ENCODE assay signal across 10 mouse cellular contexts in genomic region chr6:49055256-49055733, GRCm38 (mm10). TPM values are rescaled to one million over a fixed set of nuclear protein-coding genes. Genes with fewer than 3 reads are reported as not detected.
A peak's percentile ranks its signal among the peaks of the same experiment; 100 is the strongest.
DNase-seq lines count a peak whose midpoint lies in the region; ATAC-seq lines count a peak whose summit lies in the region.
"Had no signal": no experiment of that assay in that cellular context is flagged by ENCODE, and none has a peak within 500 bp of the region (broad histone marks: within the 10 kb centered on the region; RNA-seq: fewer than 3 reads in every experiment).

No protein-coding gene starts in this region.

- no peak for ATAC-seq in limb, embryonic 12.5 days (ENCODE audit: insufficient number of reproducible peaks, insufficient read depth, low FRiP score, low TSS enrichment, low read depth)
- ATAC-seq in forebrain, embryonic 14.5 days, result peak; percentile 66
- no peak for ATAC-seq in erythroblast, adult 5-6 weeks (replicated peaks; ENCODE audit: low FRiP score, poor library complexity, severe bottlenecking)

- 0 out of 2 replicates have a peak, but pooled peaks cover 3% of the 10 kb centered on the region for H3K27me3 ChIP-seq in limb, embryonic 12.5 days
- H3K27me3 ChIP-seq in limb, embryonic 10.5 days (ENCODE audit: low read depth, poor library complexity, severe bottlenecking), result no peaks in the 10 kb centered on the region
- H3K27me3 ChIP-seq in forebrain, embryonic 14.5 days (replicated peaks; ENCODE audit: control insufficient read depth, insufficient read depth, low read length), result no peaks in the 10 kb centered on the region
- H3K27me3 ChIP-seq in midbrain, embryonic 10.5 days (ENCODE audit: low read depth, poor library complexity, severe bottlenecking), result peaks cover 9% of the 10 kb centered on the region; the same call in 1 of the 2 replicates

- 18% methylated on average over 7 of the region's 7 CpGs for WGBS in limb, embryonic 12.5 days
- WGBS in limb, embryonic 10.5 days, result 15% methylated on average over 7 of the region's 7 CpGs
- 1% methylated on average over 7 of the region's 7 CpGs for WGBS in forebrain, embryonic 14.5 days
- 3% methylated on average over 7 of the region's 7 CpGs for WGBS in midbrain, embryonic 10.5 days

- DNase-seq in limb, embryonic 10.5 days (ENCODE audit: low spot score), result no peak
- peak; percentile 71 for DNase-seq in forebrain, embryonic 14.5 days (ENCODE audit: low spot score)
- DNase-seq in midbrain, embryonic 10.5 days (ENCODE audit: low spot score), result peak; percentile 73
- DNase-seq in telencephalon, adult 2 months (ENCODE audit: low read depth, low spot score), result peak; percentile 16
- DNase-seq in ovary, postnatal 36 days (ENCODE audit: low spot score), result no peak
- DNase-seq in gastrocnemius, adult 8-10 months (ENCODE audit: low spot score in 2 of 2), result no peak
- DNase-seq: kidney, postnatal 4 days; right cerebral cortex, postnatal 4 days had no signal

- H3K36me3 ChIP-seq in limb, embryonic 12.5 days, result no peaks in the 10 kb centered on the region
- no peaks in the 10 kb centered on the region for H3K36me3 ChIP-seq in limb, embryonic 10.5 days
- H3K36me3 ChIP-seq in forebrain, embryonic 14.5 days (ENCODE audit: control insufficient read depth, insufficient read depth, low read length), result no peaks in the 10 kb centered on the region
- H3K36me3 ChIP-seq in midbrain, embryonic 10.5 days, result no peaks in the 10 kb centered on the region

- no peak overlapping the region for H3K4me2 ChIP-seq in limb, embryonic 12.5 days
- H3K4me2 ChIP-seq in forebrain, embryonic 14.5 days (ENCODE audit: low read length), result no peak overlapping the region

- H3K4me1 ChIP-seq in limb, embryonic 12.5 days (replicated peaks), result peaks cover 8% of the 10 kb centered on the region; the same call in 1 of the 2 replicates
- peaks cover 6% of the 10 kb centered on the region; the same call in 1 of the 2 replicates for H3K4me1 ChIP-seq in limb, embryonic 10.5 days
- peaks cover 5% of the 10 kb centered on the region for H3K4me1 ChIP-seq in forebrain, embryonic 14.5 days (ENCODE audit: control insufficient read depth, insufficient read depth, low read length)
- peaks cover 59% of the 10 kb centered on the region for H3K4me1 ChIP-seq in midbrain, embryonic 10.5 days

- H3K4me3 ChIP-seq in limb, embryonic 12.5 days (replicated peaks), result no peak overlapping the region
- H3K4me3 ChIP-seq in limb, embryonic 10.5 days, result no peak overlapping the region
- no peak overlapping the region for H3K4me3 ChIP-seq in forebrain, embryonic 14.5 days (ENCODE audit: low read depth, low read length)
- H3K4me3 ChIP-seq in midbrain, embryonic 10.5 days, result peak overlapping the region; percentile 30

- 0 out of 2 replicates have a peak overlapping the region, but pooled peaks have one; percentile 0 for H3K27ac ChIP-seq in limb, embryonic 12.5 days
- no peak overlapping the region for H3K27ac ChIP-seq in limb, embryonic 10.5 days
- peak overlapping the region; percentile 45; the same call in 1 of the 2 replicates for H3K27ac ChIP-seq in forebrain, embryonic 14.5 days (ENCODE audit: low read depth, low read length)
- peak overlapping the region; percentile 80 for H3K27ac ChIP-seq in midbrain, embryonic 10.5 days (replicated peaks)

- H3K9me3 ChIP-seq in limb, embryonic 12.5 days, result peaks cover 4% of the 10 kb centered on the region; the same call in 1 of the 2 replicates
- no peaks in the 10 kb centered on the region for H3K9me3 ChIP-seq in limb, embryonic 10.5 days (replicated peaks)
- H3K9me3 ChIP-seq in forebrain, embryonic 14.5 days (replicated peaks; ENCODE audit: control insufficient read depth, low read length), result no peaks in the 10 kb centered on the region
- H3K9me3 ChIP-seq in midbrain, embryonic 10.5 days (replicated peaks), result peaks cover 4% of the 10 kb centered on the region; the same call in 1 of the 2 replicates

- no peak overlapping the region for H3K9ac ChIP-seq in limb, embryonic 12.5 days (replicated peaks)
- peak overlapping the region; percentile 29; the same call in 1 of the 2 replicates for H3K9ac ChIP-seq in forebrain, embryonic 14.5 days (ENCODE audit: low read length)

RNA-seq across cellular contexts. Expression of gene Malsu1, which starts 18.3 kb away (rescaled TPM):
- polyA plus RNA-seq in limb, embryonic 12.5 days (2016; fragmentation: Nextera tagmentation; extraction: Ambion mirVana), result 69.5 and 80.9 TPM in 2 replicates
- 69.1 and 69.8 TPM in 2 replicates for polyA plus RNA-seq in limb, embryonic 10.5 days (2016; fragmentation: Nextera tagmentation; extraction: Ambion mirVana)
- 54.7 and 65.0 TPM in 2 replicates for polyA plus RNA-seq in forebrain, embryonic 14.5 days (2014; fragmentation: Nextera tagmentation; extraction: Ambion mirVana)
- 65.0 and 71.1 TPM in 2 replicates for polyA plus RNA-seq in midbrain, embryonic 10.5 days (2016; fragmentation: Nextera tagmentation; extraction: Ambion mirVana)
- total RNA-seq in gastrocnemius, adult 8-10 months (2022), result 10 to 100 TPM; 42.6 to 60.3 (median 52.1) TPM
- total RNA-seq in erythroblast, adult 5-6 weeks (2015; ENCODE audit: low replicate concordance), result 4.8 and 14.2 TPM in 2 replicates
- total RNA-seq in erythroblast, adult 5-6 weeks (2017; ENCODE audit: low replicate concordance), result 0.77 and 2.2 TPM in 2 replicates

RNA-seq across cellular contexts. Expression of gene Gpnmb, which starts 18.9 kb away (rescaled TPM):
- polyA plus RNA-seq in limb, embryonic 12.5 days (2016; fragmentation: Nextera tagmentation; extraction: Ambion mirVana), result 0.54 and 0.59 TPM in 2 replicates
- polyA plus RNA-seq in limb, embryonic 10.5 days (2016; fragmentation: Nextera tagmentation; extraction: Ambion mirVana), result 0.23 and 0.33 TPM in 2 replicates
- 0.80 and 0.83 TPM in 2 replicates for polyA plus RNA-seq in forebrain, embryonic 14.5 days (2014; fragmentation: Nextera tagmentation; extraction: Ambion mirVana)
- 0.79 and 0.96 TPM in 2 replicates for polyA plus RNA-seq in midbrain, embryonic 10.5 days (2016; fragmentation: Nextera tagmentation; extraction: Ambion mirVana)
- total RNA-seq in gastrocnemius, adult 8-10 months (2022), result 1 to 10 TPM; 1.1 to 3.6 (median 1.7) TPM
- not detected in 2 replicates for total RNA-seq in erythroblast, adult 5-6 weeks (2015; ENCODE audit: low replicate concordance)
- 0.70 TPM in 1 of 2 replicates, not detected in the other for total RNA-seq in erythroblast, adult 5-6 weeks (2017; ENCODE audit: low replicate concordance)

Comparison
In these comparisons a context has a peak if more than half of its experiments do, and no peak if none do; other contexts are left out.
1. DNase-seq: peak in forebrain, embryonic 14.5 days (single experiment), midbrain, embryonic 10.5 days (single experiment) and telencephalon, adult 2 months (single experiment); none in limb, embryonic 10.5 days (single experiment), ovary, postnatal 36 days (single experiment) and gastrocnemius, adult 8-10 months (0 of 2).